Mouse (Mus musculus) spleen, embryonic (tissue): ENCODE results near the gene Pold1.

ENCODE experiments used
- CTCF ChIA-PET: fragments of 350-600 bp; sonication (Branson Sonifier 250); formaldehyde crosslinking; loops from one replicate; lab custom pipeline; 2022; lab: Charles Lee

The Pold1 gene

DNA sequence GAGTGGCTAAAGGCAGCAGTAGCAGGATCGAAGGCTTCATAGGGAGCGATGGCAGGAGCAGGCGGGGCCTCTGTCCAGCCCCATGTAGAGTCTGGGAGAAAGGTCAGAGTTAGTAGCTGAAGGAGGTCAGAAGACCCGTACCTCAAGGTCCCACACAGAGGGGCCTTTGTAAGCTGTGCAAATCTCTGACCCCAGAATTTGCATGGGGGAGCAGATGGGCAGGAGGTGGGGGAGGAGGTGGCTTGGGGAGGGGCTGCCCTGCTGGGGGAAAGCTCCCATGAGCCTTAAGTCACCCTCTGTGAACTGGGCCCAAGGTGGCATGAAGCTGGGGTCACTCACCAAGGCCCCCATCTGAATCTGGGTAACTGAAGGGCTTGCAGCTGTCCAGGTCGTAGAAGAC lies 19.1 kb downstream of the Pold1 start:
- CTCF ChIA-PET, result interaction anchor here (1.5 to 1.7 kb wide), 2 partner anchors 18 to 19 kb away, joined by 4 read pairs; partner anchors contain the start of gene Pold1

DNA sequence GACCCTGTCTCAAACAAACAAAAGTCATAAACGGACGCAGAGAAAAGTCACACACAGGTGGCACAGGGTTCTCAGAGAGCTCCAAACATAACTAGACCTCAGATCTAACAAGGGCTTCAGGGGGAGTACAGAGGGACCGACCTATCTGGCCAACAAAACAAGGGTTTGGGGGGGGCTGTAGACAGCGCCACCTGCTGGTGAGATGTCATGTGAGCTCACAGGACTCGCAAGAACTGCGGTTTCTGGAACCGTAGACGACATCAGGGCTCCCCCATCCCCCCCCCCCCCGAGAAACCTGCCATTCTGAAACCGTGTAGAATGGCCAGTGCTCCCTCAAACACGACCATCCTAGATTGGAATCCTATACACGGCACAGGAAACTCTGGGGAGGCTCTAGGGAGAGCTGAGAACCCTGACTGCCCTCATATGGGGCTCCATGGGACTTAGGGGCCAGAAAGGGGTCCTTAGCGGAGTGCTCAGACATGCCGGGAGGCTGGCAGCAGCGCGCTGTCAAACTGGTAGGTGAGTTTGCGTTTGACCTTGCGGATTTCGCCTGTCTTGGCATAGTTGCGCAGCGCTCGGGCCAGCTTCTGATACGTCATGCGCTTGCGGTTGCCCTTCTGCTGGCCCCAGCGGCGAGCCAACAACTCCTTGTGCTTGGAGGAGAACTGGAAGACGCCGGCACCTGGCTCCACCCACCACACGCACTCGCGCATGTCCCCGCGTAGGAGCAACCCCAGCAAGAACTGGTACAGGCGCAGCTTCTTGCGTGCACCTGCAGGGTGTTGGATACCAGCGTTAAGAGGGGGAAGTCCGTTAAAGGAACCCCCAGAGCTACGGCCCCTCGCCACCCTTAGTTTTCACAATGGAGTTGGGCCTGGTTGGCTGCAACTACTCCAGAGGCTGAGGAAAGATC lies 20.9 kb downstream of the Pold1 start:
- CTCF ChIA-PET, result interaction anchor here (0.6 to 1.4 kb wide), 3 partner anchors 32 to 873 kb away, joined by 3 to 5 read pairs (median 3); no protein-coding TSS in a partner anchor

DNA sequence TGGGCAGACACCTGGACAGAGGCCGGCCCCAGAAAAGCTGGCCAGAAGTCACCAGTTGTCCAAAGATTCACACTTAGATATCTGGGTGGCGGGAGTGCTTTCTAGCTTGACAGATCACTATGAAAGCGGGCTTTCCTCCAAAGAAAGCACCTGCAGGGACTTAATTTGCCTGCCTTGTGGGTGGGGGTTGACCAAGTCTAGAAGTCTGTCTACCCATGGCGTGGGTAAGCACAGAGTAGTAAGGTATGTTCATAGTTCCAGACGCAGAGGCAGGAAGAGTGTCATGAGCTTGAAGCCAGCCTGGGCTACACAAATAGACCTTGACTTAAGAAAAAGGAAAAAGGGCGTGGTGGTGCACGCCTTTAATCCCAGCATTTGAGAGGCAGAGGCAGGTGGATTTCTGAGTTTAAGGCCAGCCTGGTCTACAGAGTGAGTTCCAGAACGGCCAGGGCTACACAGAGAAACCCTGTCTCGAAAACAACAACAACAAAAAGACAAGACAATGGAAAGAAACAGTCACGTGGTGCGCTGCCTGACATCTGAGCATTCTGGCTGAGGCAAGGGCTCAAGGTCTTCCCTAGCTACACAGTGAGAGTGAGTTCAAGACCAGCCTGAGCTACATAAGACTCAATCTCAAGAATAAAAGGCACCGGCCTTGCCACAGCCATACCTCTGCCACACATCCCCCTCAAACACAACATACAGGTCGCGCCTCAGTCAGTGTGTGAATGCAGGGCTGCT lies 22.1 kb downstream of the Pold1 start:
- CTCF ChIA-PET, result interaction anchor here (1.4 to 1.5 kb wide), 3 partner anchors 10 to 33 kb away, joined by 3 to 6 read pairs (median 5); partner anchors contain the start of gene Pold1

DNA sequence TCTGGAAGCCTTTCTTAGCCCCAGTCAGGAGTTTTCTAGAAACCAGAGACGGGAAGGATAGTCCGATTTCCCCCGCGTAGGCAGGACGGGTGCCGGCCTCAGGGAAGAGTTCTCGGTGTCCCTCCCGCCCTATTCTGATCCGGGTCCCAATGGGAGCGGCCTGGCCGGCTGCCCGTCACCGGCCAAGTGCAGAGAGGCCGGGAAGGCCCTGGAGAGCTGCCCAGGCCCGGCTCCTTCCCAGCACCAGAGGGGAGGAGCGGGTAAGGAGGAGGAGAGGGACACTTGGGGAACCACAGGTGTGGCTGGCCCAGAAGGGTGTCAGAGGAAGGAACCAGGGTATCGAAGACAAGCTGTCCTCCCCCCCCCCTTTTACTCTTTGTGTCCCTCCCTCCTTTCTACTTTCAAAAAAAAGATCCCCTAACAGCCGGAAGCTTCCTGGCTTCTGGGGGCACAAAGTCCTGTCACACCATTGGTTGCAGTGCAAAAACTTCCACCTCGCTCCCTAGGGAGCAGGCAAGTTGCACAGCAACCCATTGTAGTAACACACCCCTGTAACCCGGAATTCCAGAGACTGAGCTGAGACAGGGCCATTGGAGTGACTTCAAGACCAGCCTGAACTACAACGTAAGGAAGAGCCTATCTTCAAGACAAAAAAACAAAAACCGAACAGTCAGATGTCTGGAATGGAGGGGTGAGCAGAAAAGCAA lies 23.4 kb downstream of the Pold1 start:
- CTCF ChIA-PET, result interaction anchor here (0.7 to 1.5 kb wide), 5 partner anchors 11 to 53 kb away, joined by 4 to 6 read pairs (median 5); partner anchors contain the start of gene Pold1

DNA sequence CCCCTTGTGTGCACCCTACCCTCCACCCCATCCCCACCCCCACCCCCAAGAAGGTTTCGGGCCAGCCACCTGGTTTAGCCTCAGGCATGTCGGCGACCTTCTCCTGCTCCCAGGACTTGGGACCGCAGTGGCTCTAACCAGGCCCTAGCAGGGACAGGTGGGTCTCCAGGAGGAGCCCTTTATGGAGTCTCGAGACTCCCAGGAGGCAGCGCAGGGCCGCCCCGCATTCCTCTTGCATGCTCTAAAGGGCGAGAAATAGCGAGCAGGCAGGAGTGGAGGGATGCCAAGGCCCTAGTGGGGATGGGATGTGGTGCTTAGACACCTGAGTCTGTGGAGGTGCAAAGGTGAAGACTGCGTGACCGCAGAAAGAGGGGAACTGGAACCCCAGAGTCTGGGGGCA lies 24.1 kb downstream of the Pold1 start, which contains the start of gene Mybpc2:
Gene Mybpc2, minus strand, starts transcription at position 155 of the 400 bp plus-strand sequence.
- CTCF ChIA-PET, result no interaction called here

DNA sequence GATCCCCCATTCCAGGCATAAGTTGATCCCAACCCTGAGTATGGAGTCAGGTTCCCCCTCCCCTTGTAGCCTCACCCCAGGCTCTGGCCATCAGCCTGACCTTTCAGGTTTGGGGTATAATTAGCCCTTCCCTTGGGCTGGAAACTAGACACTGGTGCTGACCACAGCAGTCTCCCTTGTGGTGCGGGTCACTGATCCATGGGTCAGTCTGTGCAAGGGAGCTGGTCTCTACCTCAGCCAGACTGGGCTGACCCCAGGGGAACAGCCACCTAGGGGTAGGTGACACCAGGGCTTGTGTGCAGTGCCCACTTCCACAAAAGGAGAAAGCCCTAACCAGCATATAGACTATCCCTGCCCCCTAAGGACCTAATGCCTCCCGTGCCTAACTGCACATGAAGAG lies 25.6 kb downstream of the Pold1 start:
- CTCF ChIA-PET, result interaction anchor here (0.5 to 0.7 kb wide), 3 partner anchors 15 to 68 kb away, joined by 3 read pairs; partner anchors contain the start of gene Kcnc3

DNA sequence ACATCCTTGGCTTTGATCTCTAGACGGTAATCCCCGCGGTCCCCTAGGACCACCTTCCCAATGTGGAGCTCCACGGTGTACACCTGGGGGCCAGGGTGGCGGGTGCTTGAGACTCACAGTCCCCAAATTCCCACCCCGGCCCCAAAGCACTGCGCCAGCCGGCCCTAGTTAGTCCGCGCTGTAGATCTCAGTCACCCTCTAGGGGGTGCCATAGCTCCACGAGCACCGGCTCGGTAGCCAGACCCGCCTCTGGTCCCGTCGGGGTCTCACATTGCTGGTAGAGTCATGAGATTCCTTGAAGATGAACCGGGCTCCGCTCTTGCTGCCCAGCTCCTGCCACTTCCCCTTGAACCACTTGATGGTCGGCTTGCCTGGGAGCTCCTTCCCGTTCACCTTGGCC lies 26.9 kb downstream of the Pold1 start:
- CTCF ChIA-PET, result interaction anchor here (0.9 to 1.5 kb wide), 7 partner anchors 10 to 39 kb away, joined by 3 to 10 read pairs (median 4); partner anchors contain the start of genes Pold1 and Spib

DNA sequence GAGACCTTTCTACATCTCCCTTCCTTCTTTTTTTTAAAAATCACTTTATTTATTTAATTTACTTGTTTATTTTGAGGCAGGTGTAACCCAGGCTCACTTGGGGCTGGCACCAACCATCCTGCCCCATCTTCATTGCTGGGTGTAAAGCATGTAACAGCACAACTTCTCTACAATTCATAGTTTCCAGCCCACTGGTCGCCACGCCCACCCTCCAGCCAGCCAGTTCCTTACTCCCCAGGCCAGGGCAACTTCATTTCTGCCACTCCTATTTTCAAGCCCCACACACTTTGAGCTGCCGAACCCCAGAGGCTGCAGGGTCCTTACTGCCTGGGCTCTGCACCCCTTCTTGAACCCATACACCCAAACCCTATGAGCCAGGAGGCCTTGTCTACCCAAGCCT lies 27.7 kb downstream of the Pold1 start:
- CTCF ChIA-PET, result interaction anchor here (0.9 to 1.5 kb wide), 6 partner anchors 11 to 40 kb away, joined by 3 to 10 read pairs (median 4); partner anchors contain the start of genes Pold1 and Spib

DNA sequence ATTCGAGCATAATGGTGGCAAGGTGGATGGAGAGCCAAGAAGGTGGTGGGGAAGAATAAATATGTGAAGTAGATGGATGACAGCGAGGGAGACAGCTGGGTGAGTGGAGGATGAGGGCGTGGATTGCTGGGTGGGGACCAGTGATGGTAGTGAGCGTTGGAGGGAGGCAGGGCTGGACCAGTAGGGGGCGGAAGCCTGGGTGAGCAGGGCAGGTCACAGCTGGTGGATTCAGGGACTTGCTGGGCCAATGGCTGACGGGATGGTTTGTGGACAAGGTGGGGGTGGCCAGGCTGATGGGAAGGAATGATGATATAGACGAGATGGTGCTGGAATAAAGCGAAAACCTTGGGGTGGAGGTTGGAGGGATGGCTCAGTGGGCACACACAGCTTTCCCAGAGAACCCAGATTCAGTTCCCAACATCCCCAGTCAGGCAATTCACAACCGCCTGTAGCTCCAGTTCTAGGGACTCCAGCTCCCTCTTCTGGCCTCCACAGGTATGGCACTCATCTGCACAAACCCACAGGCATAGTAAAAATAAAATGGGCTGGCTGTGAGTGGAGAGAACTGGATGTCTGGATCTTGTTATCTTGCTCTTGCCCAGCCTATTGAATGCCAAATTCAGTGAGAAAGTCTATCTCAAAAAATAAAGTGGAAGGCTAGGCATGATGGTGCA lies 29.3 kb downstream of the Pold1 start:
- CTCF ChIA-PET, result interaction anchor here (0.6 kb wide), 1 partner anchor 55 kb away, joined by 3 read pairs; no protein-coding TSS in a partner anchor

DNA sequence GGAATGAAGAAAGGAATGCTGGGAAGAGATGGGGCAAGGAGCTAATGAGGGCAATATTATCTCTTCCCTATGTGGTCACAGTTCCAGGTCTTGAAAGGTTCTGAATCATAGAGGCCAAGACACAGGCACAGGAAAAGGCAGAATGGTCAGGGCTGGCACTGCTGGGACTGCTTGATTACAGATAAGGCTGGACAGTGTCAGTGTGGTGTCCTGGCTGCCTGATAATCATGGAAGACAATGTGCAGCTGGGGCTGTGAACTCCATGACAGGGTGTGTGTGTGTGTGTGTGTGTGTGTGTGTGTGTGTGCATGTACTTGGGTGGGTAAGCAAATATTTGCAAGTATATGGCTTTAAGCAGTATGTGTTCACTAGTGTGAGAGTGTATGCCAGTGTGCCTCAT lies 41.2 kb downstream of the Pold1 start:
- CTCF ChIA-PET, result interaction anchor here (0.6 kb wide), 1 partner anchor 15 kb away, joined by 3 read pairs; no protein-coding TSS in a partner anchor

DNA sequence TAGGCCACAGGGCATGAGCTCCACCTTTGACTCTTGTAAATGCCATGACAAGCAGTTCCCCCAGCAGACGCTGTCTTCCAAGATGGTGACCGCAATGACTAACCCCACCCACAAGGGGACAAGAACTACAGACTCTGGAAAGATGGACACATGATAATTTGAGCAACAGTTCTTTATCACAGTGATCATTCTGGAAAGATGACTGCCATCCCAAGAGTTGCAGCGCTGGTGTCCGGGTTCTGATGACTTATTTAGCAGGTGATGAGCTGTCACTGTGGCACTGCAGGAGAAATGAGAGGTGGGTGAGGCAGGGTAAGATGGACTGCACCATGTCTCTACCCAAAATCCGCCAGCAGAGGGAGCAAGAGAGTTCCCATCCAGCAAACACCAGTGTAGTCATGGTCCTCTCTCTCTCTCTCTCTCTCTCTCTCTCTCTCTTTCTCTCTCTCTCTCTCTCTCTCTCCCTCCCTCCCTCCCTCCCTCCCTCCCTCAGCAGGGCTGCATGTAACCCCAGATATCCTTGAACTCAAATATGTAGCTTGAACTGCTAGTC lies 47.0 kb downstream of the Pold1 start:
- CTCF ChIA-PET, result interaction anchor here (0.6 to 1.5 kb wide), 4 partner anchors 12 to 76 kb away, joined by 3 to 14 read pairs (median 5); no protein-coding TSS in a partner anchor

DNA sequence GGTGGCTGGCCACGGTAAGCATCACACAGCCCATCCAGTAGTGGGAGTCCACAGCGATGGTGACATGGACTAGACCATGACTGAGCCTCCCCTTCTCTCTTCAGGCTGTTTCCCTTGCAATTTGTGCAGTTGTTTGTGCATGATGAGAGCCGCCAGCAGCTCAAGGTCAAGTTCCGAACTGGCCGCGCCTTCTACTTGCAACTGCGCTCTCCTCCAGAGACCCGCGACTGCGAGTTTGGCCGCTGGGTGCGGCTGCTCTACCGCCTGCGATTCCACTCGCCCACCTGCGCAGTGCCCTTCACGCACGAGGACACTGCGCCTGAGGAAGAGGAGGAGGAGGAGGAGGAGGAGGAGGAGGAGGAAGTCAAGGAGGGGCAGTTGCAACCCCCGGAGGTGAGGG lies 48.6 kb downstream of the Pold1 start:
- CTCF ChIA-PET, result no interaction called here

DNA sequence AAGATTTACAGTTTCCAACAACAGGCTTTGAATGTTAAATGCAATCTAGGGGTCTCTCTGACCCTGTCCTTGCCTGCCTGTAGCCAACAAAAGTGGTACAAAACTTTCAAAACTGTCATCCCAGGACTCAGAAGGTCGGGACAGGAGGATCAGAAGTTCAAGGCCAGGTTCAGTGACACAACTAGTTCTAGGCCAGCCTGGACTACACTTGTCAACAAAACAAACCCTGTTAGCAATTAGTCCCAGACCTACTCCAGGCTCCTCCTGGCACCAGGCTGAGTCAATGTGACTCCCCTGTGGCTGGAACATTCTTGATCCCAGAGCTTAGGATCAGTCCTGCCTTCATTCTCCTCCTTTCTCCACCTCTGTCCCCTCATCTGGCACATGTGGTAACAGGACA lies 49.7 kb downstream of the Pold1 start:
- CTCF ChIA-PET, result interaction anchor here (0.7 kb wide), 1 partner anchor 50 kb away, joined by 3 read pairs; the partner anchor contains the start of gene Pold1

DNA sequence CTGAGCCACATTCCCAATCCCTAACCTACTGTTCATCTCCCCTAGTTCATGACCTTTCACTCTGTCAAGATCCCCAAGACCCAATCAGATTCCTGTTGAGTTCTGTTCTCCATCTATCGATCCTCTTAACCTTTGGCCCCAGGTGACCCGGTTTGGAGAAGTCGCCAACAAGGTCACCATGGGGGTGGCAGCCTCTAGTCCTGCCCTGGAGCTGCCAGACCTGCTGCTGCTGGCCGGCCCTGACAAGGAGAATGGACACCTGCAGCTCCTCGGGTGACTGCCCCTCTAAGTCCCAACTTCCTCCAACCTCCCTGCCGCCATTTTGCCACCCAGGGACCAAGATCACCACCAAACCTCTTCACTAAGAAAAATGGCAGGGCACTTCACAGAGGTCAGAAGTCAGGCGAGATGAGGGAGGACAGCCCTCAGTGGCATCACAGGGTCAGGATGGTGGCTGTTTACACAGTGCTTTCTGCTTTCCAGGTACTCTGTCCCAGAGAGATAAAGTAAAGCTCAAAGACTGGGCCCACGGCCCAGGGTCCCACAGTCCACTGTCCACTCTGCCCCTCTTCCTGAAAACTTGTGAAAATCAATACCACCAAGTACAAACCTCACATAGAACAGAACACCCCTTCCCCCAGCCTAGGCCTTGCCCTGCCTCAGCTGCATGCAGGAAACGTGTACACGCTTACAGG lies 51.1 kb downstream of the Pold1 start:
- CTCF ChIA-PET, result interaction anchor here (0.6 to 0.8 kb wide), 3 partner anchors 28 to 1148 kb away, joined by 3 to 7 read pairs (median 6); no protein-coding TSS in a partner anchor

DNA sequence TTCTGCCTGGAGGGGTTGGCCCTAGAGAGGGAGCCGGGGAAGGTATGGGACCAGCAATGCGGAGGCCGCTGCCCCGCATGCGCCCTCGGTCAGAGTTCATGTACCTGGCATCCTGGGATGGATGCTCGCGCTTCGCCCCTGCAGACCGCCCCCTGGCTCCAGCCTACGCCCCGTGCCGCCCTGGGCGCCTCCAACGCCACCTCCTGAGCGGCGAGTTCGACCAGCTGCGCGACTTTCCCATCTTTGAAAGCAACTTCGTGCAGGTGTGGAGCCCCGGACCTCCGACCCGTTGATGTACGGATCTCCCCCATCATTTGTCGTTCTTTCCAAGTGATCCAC lies 51.9 kb downstream of the Pold1 start:
- CTCF ChIA-PET, result interaction anchor here (0.5 kb wide), 1 partner anchor 122 kb away, joined by 13 read pairs; no protein-coding TSS in a partner anchor

DNA sequence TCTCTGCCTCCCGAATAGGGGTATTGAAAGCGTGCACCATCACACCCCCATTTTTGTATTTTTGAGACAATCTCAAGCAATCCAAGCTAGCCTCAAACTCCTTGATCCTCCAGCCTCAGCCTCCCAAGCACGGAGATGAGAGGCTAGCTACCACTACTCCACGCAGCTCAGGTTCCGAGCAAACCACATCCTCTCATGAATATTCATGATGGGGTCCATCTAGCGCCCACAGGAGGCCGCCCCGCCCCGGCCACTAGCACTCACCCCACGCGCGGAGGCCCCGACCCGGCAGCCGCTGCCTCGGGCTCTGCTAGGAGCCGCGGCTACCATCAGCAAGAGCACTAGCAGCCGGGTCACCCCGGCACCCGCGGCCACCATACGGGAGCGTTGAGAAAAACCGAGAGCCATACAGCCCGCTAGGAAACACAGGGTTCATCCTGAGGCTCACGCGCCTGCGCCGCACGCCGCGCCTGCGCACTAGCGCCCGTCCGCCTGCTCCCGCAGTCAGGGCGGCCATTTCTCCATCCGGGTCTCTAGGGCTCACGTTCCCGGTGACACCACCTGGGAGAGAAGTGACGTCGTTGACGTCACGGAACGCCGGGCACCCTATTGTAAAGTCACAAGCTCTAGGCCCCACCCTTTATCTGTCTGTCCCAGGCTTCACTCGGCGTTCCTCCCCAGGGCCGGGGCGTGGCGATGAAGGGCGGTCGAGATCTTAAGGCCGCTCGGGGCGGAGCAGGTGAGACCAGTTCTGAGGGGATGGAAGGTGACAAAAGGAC lies 52.5 kb downstream of the Pold1 start, which contains the start of the genes Emc10 and Fam71e1:
Gene Emc10, minus strand, starts transcription at position 538 of the 779 bp plus-strand sequence.
Gene Fam71e1, plus strand, starts transcription at position 590 of the 779 bp plus-strand sequence.
- CTCF ChIA-PET, result interaction anchor here (0.5 kb wide), 1 partner anchor 121 kb away, joined by 13 read pairs; no protein-coding TSS in a partner anchor

DNA sequence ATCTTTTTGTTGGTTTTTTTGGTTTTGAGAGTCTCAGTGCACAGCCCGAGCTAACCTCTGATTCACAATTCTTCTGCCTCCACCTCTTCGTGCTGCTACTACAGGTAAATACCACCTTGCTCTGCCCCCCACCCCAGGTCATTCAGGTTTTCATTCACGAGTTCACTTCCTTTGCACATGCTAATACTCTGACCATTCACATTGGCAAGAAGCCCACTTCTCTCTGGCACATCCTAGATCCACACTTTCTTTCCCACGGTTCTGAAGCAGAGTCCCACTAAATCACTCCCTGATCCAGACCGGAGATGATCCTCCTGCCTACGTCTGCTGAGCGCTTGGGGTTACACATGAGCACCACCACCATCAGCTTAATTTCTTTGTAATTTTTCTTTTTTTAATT lies 53.6 kb downstream of the Pold1 start:
- CTCF ChIA-PET, result no interaction called here

DNA sequence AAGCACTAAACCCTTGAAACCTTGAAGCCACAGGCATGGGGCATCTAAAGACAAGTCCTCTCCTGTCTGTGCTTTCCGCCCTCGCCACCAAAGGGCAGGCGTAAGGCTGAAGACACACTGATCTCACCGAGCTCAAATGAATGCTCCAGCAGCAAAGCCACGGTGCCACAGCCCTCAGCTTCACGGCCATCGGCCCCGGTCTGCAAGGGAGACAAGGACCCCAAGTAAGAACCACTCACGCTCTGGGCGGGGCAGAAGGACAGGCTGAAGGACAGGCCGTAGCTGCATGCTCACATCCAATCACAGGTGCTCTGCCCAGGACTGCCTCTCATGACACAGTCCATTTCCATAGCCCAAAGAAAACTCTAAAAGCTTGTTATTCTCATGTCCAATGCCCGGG lies 54.0 kb downstream of the Pold1 start:
- CTCF ChIA-PET, result interaction anchor here (0.9 kb wide), 1 partner anchor 60 kb away, joined by 3 read pairs; no protein-coding TSS in a partner anchor
